Mouse (Mus musculus) kidney, postnatal 25 days (tissue): ENCODE results near the gene Bdkrb2.

Source experiments
- DNase-seq, 2 experiments: peaks; one replicate each; pipeline ENCODE4 v3.0.0; 2021; ENCODE audit warnings: mixed read lengths in 2 of 2

Bdkrb2 gene

DNA sequence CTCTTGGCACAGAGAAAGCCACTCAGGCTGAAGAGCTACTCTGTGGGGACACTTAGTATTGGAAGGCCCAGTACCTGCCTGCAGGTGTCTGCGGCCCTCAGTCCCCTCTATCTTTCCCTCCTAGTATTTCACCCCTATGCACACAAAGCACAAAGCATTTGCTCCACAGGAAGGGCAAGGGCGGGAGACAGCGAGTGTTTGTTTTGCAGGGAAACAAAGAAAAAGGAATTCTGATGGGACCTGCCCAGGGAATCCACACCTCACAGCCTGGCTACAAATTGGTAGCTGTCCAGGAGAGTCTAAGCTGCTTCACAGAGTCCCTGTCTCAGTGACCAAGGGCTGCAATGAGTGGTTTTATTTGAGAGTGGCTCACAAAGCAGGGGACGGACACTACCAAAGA, 30.4 kb downstream of the Bdkrb2 start:
- no peak for DNase-seq

DNA sequence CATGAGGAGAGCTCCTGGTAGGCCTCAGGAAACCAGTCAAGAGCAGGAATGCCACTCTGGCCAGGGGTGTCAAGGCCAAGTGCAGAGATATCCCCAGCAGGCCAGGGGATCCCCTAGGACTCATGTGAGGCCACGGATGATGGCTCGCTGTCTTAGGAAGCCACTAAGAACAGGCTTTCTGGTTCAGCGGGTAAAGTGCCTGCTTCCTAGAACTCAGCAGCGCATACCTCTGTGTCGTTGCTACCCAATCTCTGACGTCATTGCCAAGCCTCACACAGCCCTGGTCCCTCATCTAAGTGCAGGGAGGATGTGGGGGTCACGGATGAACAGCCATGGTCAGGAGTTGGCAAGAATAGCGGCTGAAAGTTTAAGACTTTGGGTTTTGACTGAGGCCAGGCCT, 34.1 kb downstream of the Bdkrb2 start:
- no peak for DNase-seq

GRCm38 (mm10) chr12:105598503-105598902, 35.5 kb downstream of the Bdkrb2 start:
- DNase-seq: no peak

DNA sequence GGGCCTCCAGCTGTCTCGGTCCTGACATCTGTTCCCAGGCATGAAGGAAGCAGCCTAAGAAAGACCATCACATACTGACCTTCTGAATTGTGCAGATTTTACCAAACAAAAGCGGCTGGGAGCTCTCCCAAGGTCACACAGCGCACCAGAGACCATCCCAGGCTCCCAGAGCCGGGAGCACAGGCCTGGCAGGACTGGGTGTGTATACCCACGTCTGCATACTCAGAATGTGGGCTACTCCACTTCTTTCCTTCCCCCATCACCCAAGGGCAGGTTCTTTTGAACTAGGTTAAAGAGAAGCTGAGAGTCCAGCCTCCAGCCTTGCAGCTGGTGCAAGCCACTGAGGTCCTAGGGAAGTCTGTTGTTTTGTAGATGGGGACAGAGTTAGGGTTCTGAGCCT, 36.1 kb downstream of the Bdkrb2 start:
- no peak for DNase-seq

GRCm38 (mm10) chr12:105601586-105601985, 38.6 kb downstream of the Bdkrb2 start:
- DNase-seq: no peak

GRCm38 (mm10) chr12:105602581-105603210, 39.7 kb downstream of the Bdkrb2 start, which contains the start of gene Bdkrb1:
Gene Bdkrb1, plus strand, starts transcription at chr12:105603085.
- DNase-seq: no peak

GRCm38 (mm10) chr12:105603904-105604303, 40.9 kb downstream of the Bdkrb2 start:
- DNase-seq: no peak

DNA sequence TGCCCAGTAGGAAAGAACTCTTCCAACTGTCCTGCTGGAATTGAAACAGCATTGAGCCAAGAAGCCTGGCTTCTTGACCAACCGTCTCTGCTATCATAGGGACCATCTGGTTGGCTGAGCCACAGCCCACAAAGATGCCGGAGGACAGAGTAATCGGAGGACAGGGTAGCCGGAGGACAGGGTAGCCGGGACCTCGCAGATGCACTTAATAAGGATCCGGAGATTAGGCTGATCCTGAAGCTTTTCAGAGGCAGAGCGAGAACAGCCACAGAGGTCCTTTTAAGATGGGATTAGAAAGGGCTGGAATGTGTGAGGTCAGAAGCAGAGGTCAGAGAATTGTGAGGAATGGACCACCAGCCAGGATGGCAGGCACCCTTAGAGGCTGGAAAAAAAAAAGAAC, 42.2 kb downstream of the Bdkrb2 start:
- DNase-seq: no peak

DNA sequence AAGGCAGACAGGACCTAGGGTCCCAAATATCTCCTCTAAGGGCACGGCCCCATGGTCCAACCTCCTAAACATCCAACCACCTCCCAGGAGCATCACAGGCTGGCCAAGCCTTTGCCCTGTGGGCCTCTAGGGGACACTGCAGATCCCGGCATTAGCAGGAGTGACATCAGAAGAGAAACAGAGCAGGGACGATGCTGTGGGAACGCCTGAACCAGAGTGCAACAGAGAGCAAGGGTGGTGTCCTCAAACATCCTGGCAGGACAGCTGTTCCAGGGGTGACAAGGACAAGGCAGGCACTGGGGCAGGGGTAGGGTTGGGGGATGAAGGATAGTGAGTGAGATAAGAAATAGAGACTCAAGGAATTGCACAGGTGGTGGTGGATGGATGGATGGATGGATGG, 43.9 kb downstream of the Bdkrb2 start:
- no peak for DNase-seq

- DNase-seq: no peak
Observed at GRCm38 (mm10) chr12:105611045-105611444, 48.0 kb downstream of the Bdkrb2 start.

- peak; percentile 56 to 63 for DNase-seq
Observed at GRCm38 (mm10) chr12:105611748-105612147, 48.7 kb downstream of the Bdkrb2 start.

GRCm38 (mm10) chr12:105613559-105613958, 50.5 kb downstream of the Bdkrb2 start:
- DNase-seq: no peak

- DNase-seq: peak in 1 of 2 experiments; percentile 18
Observed at GRCm38 (mm10) chr12:105622048-105622447, 59.0 kb downstream of the Bdkrb2 start.

DNA sequence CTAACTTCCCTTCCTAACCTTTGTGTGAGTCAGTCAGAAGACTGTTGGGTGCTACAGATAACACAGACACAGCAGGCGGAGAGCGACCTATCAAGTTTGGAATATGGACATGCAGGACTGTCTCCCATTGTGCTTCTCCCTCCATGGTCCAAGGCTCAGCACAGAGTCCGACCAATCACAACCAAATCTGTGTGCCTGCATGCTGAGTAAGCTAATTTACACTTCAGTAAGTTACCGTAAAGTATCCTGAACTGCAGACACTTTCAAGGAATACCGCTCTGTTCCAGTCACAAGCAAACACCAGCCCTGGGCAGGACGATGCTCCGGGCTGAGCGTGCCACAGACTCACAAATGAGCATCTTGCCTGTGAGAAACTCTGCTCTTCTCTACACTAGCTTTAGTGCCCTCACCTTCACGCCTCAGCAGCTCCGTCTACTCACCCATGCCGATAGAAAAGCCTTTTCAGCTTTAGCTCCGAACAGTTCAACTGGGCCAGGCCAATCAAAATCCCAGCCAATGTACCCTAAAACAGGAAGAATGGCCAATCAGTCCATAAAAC, 60.0 kb downstream of the Bdkrb2 start:
- peak in 1 of 2 experiments; percentile 23 for DNase-seq

- no peak for DNase-seq
Observed at GRCm38 (mm10) chr12:105625798-105626197, 62.8 kb downstream of the Bdkrb2 start.

DNA sequence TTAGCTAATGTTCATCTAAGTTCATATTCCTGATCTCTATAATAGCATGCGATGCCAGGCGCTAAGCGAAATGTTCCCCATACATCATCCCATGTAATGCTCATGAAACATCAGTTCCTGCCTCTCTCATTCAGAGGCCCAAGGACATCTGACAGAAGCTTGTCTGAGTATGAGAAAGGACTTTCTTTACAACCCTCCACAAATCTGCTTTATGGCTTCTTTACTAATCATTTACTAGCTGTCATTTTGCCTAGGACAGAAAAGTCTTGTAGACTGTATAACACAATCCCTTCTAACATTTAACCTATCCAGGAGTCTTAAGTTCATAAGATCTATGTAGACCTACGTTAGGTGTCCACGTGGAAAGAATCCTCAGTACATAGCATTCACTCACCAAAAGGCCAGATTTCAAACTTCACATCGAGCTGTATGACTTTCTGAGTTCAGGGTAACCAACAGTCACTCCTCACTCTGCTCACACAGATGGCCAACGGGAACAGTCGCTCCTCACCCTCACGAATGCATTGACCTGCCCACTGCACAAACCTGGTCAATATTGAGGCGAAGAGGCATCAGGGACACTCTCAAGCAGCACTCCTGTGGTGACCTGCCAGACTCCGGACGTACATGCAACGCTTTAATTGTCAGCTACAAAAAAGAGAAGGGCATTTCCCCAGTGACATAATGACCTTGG, 71.5 kb downstream of the Bdkrb2 start:
- DNase-seq: no peak

- peak in 1 of 2 experiments; percentile 11 for DNase-seq
Observed at GRCm38 (mm10) chr12:105636551-105636950, 73.5 kb downstream of the Bdkrb2 start.

DNA sequence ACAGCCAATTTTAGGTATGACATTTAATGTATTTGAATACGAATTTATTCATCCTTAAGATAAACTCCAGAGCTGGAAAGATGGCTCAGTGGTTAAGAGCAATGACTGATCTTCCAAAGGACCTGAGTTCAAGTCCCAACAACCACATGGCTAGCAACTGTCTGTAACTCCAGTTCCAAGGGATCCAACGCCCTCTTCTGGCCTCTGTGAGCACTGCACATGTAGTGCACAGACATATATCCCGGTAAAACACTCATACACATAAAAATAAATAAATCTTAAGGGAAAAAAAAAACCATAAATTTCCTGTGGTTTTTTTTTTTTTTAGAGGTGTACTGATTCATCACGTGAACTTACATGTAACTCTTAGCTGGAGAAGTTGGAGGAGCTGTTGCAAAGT, 74.5 kb downstream of the Bdkrb2 start:
- DNase-seq: peak in 1 of 2 experiments; percentile 27

- DNase-seq: no peak
Observed at GRCm38 (mm10) chr12:105642770-105643321, 79.8 kb downstream of the Bdkrb2 start.
